Mouse (Mus musculus) adrenal gland, postnatal 14 days (tissue): ENCODE measurements around the gene Tiam2. TPM values are rescaled to one million over a fixed set of nuclear protein-coding genes. Genes with fewer than 3 reads are reported as not detected.

Experiments
- DNase-seq: peaks from one replicate; pipeline ENCODE4 v3.0.0; 2021; ENCODE audit warnings: mixed read lengths
- long read RNA-seq, 2 experiments: library from polyadenylated mRNA; stranded (forward); transcript quantifications; one replicate each; pipeline ENCODE4 v2.0.0; 2021
- total RNA-seq: library from RNA; stranded (reverse); gene quantifications from 2 replicates; pipeline ENCODE4 v1.2.3, GENCODE M21; 2021

Tiam2 gene
- total RNA-seq = 14.6 and 18.6 TPM in 2 replicates
- long read RNA-seq, experiment 1, partial matches to known transcripts = 4 of 23 reads
- long read RNA-seq, experiment 1, other reads (novel, unspliced or antisense) = 19 of 23 reads
- long read RNA-seq, experiment 2, full-length matches to known transcripts = 1 of 14 reads
- long read RNA-seq, experiment 2, partial matches to known transcripts = 3 of 14 reads
- long read RNA-seq, experiment 2, other reads (novel, unspliced or antisense) = 10 of 14 reads

DNA sequence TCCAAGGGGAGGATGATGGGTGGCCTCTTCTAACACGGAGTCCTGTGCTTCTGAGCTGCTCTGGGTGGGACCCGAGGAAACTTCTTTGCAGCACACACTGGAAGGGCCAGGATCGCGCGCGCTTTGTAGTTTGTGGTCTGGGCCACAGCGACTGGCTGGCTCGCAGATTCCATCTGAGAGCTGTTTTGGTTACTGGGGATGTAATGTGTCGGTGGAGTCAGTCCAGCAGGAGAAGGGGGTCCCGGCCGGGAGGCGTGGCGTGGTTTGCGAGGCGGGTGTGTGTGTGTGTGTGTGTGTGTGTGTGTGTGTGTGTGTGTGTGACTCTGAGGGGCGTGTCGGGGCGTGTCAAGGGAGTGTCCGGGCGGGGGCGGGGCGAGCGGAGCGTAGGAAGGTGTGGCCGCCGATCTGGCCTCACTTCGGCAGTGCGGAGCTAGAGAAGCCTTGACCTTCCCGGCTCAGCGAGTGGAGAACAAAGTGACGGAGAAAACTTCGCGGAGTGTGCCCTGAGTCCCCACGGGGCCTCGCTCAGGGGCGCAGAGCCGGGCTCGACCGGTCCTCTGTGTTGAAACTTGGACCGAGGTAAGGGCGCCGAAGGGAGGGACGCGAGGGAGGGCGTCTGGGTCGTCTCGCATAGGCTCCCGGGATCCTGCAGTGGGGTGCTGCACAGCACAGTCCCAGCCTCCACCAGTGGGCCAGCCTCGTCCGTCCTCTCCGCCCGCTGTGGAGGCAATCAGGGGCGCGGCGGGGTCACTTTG, at the start of gene Tiam2:
Gene Tiam2 (plus strand): TSS at position 426 of the 755 bp plus-strand sequence.
- peak; percentile 87 for DNase-seq

GRCm38 (mm10) chr17:3280321-3280720, 46.1 kb upstream of the Tiam2 start:
- no peak for DNase-seq

- no peak for DNase-seq
These were observed 44.4 kb upstream of the Tiam2 start for GRCm38 (mm10) chr17:3281939-3282338.

DNA sequence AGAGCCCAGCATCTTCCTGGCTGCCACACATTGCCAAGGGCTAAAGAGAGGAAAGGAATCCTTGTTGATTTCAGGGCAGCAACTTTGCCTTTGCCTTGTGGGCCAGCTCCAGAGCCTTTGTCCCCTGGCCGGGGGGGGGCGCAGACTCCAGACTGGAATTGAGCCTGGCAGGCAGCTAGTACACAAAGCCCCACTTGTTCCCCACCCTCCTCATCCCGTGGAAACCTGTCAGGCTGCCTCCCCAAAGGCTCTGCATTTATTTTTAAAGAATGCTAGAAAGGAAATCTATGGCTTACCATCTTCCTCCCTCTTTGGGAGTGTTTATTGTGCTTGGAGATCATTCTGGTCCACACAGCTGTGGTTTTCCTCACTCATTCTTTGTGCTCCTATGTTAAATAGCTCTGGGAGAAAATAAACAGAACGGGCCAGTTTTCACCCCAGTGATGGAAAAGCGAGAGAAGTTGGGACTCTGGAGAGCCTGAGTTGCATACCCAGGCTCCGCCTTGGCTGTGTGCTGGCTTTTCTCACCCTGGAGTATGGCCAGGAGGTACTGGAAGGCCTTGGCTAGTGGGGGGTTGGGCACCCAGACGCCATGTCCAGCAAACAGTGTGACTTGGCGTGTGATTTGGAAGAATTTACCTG, 41.2 kb upstream of the Tiam2 start:
- peak; percentile 58 for DNase-seq

- DNase-seq = no peak
These were observed 40.1 kb upstream of the Tiam2 start for GRCm38 (mm10) chr17:3286123-3286825.

GRCm38 (mm10) chr17:3288341-3288740, 38.0 kb upstream of the Tiam2 start:
- DNase-seq = peak; percentile 67

- no peak for DNase-seq
These were observed 31.3 kb upstream of the Tiam2 start for GRCm38 (mm10) chr17:3295097-3295496.

DNA sequence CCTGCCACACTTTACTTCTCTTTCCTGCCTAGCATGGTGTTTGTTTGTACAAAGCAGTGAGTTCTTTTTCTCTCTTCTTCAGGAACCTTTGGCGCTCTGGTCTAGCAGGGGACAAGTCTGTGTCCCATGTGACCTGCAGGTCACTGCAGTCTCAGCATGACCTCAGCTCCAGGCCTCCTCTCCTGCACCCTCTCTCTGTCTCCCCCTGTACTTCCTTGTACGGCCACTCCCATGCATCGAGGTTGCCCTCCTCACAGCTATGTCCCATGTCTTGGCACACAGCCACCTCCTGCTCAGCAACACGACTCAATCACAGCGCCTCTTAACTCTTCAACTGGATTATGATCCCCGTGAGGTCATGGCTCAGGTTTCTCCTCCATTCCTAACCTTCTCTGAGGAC, 26.9 kb upstream of the Tiam2 start:
- no peak for DNase-seq

- DNase-seq = no peak
These were observed 20.4 kb upstream of the Tiam2 start for GRCm38 (mm10) chr17:3305926-3306325.

DNA sequence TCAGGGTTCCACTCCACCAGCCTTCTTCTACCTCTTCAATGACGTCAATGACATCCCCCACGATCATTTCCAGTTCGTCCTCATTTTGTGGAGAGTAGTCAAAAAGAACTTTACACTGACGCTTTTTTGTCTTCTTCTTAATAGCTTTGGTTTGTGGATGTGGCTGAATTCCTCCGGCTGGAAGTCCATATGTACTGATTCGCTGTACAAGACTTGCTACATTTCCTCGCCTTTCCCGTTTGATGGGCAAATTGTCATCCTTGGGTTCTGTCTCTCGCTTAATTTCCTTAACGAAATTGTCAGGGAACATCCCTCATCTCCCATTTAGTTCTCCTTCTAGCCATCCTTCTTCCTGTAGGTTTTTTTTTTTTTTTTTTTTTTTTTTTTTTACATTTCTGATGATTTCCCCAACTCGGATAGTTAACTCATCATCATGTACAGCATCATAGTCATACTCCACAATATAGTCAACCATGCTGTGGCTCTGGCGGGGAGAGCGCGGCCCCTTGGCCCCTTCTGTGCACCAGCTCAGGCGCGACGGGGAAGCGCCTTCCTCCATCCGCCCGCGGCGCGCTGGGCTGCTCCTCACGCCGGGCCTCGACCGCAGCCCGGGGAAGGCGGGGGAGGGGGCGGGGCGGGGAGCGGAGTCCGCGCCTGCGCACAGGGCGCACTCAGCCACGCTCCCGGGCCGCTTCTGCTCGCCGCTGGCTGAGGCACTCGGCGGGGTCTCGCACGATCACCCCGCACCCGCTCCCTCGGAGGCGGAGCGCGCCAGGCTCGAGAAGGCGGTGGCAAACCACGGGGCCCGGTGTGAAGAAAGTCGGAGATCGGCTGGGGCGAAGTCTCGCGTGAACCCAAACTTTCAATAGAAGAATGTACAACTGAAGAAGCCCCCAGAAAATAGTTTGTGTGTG, 12.4 kb upstream of the Tiam2 start:
- peak; percentile 86 for DNase-seq

DNA sequence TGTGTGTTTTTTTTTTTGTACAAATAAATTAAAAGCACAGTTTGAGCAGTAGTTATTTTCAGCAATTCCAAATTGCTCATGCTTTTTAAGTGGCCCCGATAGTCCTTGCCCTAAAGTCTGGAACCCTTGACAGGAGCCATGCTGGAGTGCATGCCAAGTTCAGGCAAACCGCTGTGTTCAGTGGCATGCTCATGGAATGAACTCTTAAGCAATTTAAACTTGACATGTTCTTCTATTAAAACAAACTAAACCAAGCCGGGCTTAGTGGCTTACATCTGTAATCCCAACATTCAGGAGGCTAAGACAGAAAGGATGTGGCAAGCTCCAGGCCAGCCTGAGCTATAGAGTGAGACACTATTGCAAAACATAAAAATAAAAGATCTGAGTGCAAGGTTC, 11.8 kb upstream of the Tiam2 start:
- DNase-seq = no peak

- no peak for DNase-seq
These were observed 10.8 kb upstream of the Tiam2 start for GRCm38 (mm10) chr17:3315581-3315980.

GRCm38 (mm10) chr17:3326903-3327279, 518 bp downstream of the Tiam2 start:
- DNase-seq = no peak

GRCm38 (mm10) chr17:3327335-3327734, 962 bp downstream of the Tiam2 start:
- no peak for DNase-seq

GRCm38 (mm10) chr17:3328820-3329219, 2.4 kb downstream of the Tiam2 start:
- no peak for DNase-seq

GRCm38 (mm10) chr17:3329429-3329828, 3.1 kb downstream of the Tiam2 start:
- DNase-seq = no peak

- peak; percentile 88 for DNase-seq
These were observed 5.5 kb downstream of the Tiam2 start for GRCm38 (mm10) chr17:3331721-3332461.

- DNase-seq = no peak
These were observed 9.9 kb downstream of the Tiam2 start for GRCm38 (mm10) chr17:3336161-3336739.

- DNase-seq = no peak
These were observed 10.6 kb downstream of the Tiam2 start for GRCm38 (mm10) chr17:3336887-3337524.

- DNase-seq = no peak
These were observed 11.1 kb downstream of the Tiam2 start for GRCm38 (mm10) chr17:3337525-3337888.
